Mouse (Mus musculus) lung, adult 2 months (tissue): ENCODE measurements at regions not wholly inside any gene's neighbourhood (a gene's known extent, or its start where the extent isn't known, plus 50 kb on each side); places are given as distances from the start of the nearest gene placed in this dataset.

Experiments
- CTCF ChIP-seq: fragments of 200-500 bp; IDR thresholded peaks from 2 replicates; pipeline ENCODE4 v1.5.1; 2011; ENCODE audit warnings: mild to moderate bottlenecking, low read length, control low read depth; ENCODE audit not compliant: insufficient read depth
- POLR2A ChIP-seq: fragments of 200-500 bp; IDR thresholded peaks from 2 replicates; pipeline ENCODE4 v1.6.1; 2011; ENCODE audit warnings: low read depth, mild to moderate bottlenecking, control low read depth, low read length, borderline replicate concordance; ENCODE audit errors: extremely low read depth

- no peak for TF ChIP-seq CTCF
- no peak for TF ChIP-seq POLR2A
These were observed 97.6 kb upstream of the Speer4f2 start for GRCm38 (mm10) chr5:17275346-17275745.
